Mouse (Mus musculus) cerebellum, adult 2 months (tissue): ENCODE measurements around the gene Figla.

Experiments
- CTCF ChIP-seq: fragments of 200-500 bp; IDR thresholded peaks from 2 replicates; pipeline ENCODE4 v1.5.1; 2011; ENCODE audit warnings: low read depth, mild to moderate bottlenecking, control low read depth, low read length, moderate library complexity, borderline replicate concordance; ENCODE audit not compliant: insufficient read depth
- POLR2A ChIP-seq: fragments of 200-500 bp; IDR thresholded peaks from 2 replicates; pipeline ENCODE4 v1.6.1; 2011; ENCODE audit warnings: low read length, control low read depth, borderline replicate concordance; ENCODE audit not compliant: insufficient read depth

DNA sequence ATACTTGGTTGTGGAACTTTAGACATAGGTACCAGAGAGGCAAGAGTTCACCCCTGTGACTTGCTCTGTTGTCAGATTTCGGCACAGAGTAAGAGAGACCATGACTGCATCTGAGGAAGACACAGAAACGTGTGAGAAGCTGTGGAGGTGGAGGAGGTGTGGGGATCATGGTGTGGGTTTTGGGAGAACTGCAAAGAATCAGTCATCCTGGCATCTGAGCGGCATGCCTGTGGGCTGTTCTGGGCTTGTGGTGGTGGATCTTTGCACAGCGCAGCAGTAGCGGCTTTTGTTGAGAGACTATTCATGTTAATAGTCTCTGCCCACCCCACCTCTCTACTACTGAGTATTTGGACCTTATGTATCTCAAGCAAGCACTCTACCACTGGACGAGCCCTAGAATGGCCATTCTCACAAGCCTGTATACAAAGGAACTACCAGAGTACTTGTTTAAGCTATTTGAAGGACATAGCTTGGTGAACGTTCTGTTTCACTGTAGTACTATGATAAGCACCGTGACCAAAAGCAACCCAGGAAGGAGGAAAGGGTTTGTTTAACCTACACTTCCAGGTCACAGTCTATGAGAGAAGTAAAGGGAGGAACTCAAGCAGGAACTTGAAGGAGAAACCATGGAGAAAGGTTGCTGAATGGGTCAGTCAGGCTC, 10.8 kb downstream of the Figla start:
- TF ChIP-seq CTCF (no peak), POLR2A (no peak)
